Mouse (Mus musculus): Measurements from ENCODE around the gene Zfp423.

Gene Zfp423

GRCm38 (mm10) chr8:87702051-87702521, 257.3 kb downstream of the Zfp423 start:
- DNase-seq (ENCODE audit: low read depth in 2 of 2, low spot score in 2 of 2): no peak

- no peak for DNase-seq (ENCODE audit: low read depth in 2 of 2, low spot score in 2 of 2)
These were observed 257.8 kb downstream of the Zfp423 start for GRCm38 (mm10) chr8:87701583-87701982.

GRCm38 (mm10) chr8:87700321-87700720, 259.1 kb downstream of the Zfp423 start:
- no peak for DNase-seq (ENCODE audit: low read depth in 2 of 2, low spot score in 2 of 2)

- DNase-seq (ENCODE audit: low read depth in 2 of 2, low spot score in 2 of 2): no peak
These were observed 262.3 kb downstream of the Zfp423 start for GRCm38 (mm10) chr8:87697127-87697526.

GRCm38 (mm10) chr8:87693741-87694140, 265.7 kb downstream of the Zfp423 start:
- no peak for DNase-seq (ENCODE audit: low read depth in 2 of 2, low spot score in 2 of 2)

GRCm38 (mm10) chr8:87690100-87691095, 269.0 kb downstream of the Zfp423 start:
- no peak for DNase-seq (ENCODE audit: low read depth in 2 of 2, low spot score in 2 of 2)

- no peak for DNase-seq (ENCODE audit: low read depth in 2 of 2, low spot score in 2 of 2)
These were observed 270.2 kb downstream of the Zfp423 start for GRCm38 (mm10) chr8:87689192-87689591.

- DNase-seq (ENCODE audit: low read depth in 2 of 2, low spot score in 2 of 2): no peak
These were observed 271.0 kb downstream of the Zfp423 start for GRCm38 (mm10) chr8:87688348-87688747.

GRCm38 (mm10) chr8:87686986-87687698, 272.3 kb downstream of the Zfp423 start:
- no peak for DNase-seq (ENCODE audit: low read depth in 2 of 2, low spot score in 2 of 2)

- no peak for DNase-seq (ENCODE audit: low read depth in 2 of 2, low spot score in 2 of 2)
These were observed 273.4 kb downstream of the Zfp423 start for GRCm38 (mm10) chr8:87686026-87686425.

GRCm38 (mm10) chr8:87685392-87685791, 274.0 kb downstream of the Zfp423 start:
- DNase-seq (ENCODE audit: low read depth in 2 of 2, low spot score in 2 of 2): no peak

- DNase-seq (ENCODE audit: low read depth in 2 of 2, low spot score in 2 of 2): no peak
These were observed 277.3 kb downstream of the Zfp423 start for GRCm38 (mm10) chr8:87682066-87682465.

GRCm38 (mm10) chr8:87680034-87680433, 279.4 kb downstream of the Zfp423 start:
- no peak for DNase-seq (ENCODE audit: low read depth in 2 of 2, low spot score in 2 of 2)

GRCm38 (mm10) chr8:87679431-87680003, 279.9 kb downstream of the Zfp423 start:
- DNase-seq (ENCODE audit: low read depth in 2 of 2, low spot score in 2 of 2): no peak

- DNase-seq (ENCODE audit: low read depth in 2 of 2, low spot score in 2 of 2): no peak
These were observed 284.0 kb downstream of the Zfp423 start for GRCm38 (mm10) chr8:87675411-87675810.

GRCm38 (mm10) chr8:87674157-87674556, 285.2 kb downstream of the Zfp423 start:
- no peak for DNase-seq (ENCODE audit: low read depth in 2 of 2, low spot score in 2 of 2)

GRCm38 (mm10) chr8:87672214-87672613, 287.2 kb downstream of the Zfp423 start:
- no peak for DNase-seq (ENCODE audit: low read depth in 2 of 2, low spot score in 2 of 2)

- DNase-seq (ENCODE audit: low read depth in 2 of 2, low spot score in 2 of 2): no peak
These were observed 288.0 kb downstream of the Zfp423 start for GRCm38 (mm10) chr8:87671209-87671970.

- no peak for DNase-seq (ENCODE audit: low read depth in 2 of 2, low spot score in 2 of 2)
These were observed 289.2 kb downstream of the Zfp423 start for GRCm38 (mm10) chr8:87670232-87670631.

- DNase-seq (ENCODE audit: low read depth in 2 of 2, low spot score in 2 of 2): no peak
These were observed 290.7 kb downstream of the Zfp423 start for GRCm38 (mm10) chr8:87668736-87669135.

Data from CD8-positive naive resting alpha-beta T cell, adult 2 months (primary cell).